9 mouse cellular contexts compared by ENCODE assay signal in the genomic region with DNA sequence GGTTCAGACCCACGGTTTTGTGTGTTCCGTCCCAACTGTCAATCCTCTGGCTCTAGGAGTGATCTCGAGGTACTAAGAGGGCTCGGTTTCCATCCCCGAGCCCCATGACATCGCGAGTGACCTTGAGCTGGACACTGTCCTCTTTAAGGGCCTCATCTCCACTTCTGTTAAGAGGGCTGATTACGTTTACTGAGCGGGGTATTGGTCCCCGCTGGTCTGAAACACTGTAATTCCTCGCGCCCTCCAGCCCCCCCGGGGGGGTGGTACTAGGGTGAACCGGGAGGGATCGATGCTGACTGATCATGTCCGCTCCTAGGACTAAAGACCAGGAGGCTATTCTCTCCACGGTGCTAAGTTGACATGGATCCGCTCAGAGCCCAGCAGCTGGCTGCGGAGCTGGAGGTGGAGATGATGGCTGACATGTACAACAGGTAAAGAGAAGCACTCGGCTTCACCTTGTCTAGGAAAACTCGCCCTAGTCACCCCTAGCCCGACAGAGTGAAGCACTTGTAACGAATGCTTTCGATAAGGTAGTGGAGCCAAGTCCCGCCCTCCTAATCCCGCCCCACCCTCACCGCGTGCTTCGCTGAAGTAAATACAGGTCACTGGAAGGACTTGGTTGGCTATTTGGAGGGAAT. TPM values are rescaled to one million over a fixed set of nuclear protein-coding genes. Genes with fewer than 3 reads are reported as not detected.
A peak's percentile ranks its signal among the peaks of the same experiment; 100 is the strongest.
DNase-seq lines count a peak whose midpoint lies in the region; ATAC-seq lines count a peak whose summit lies in the region.
"Had no signal": no experiment of that assay in that cellular context is flagged by ENCODE, and none has a peak within 500 bp of the region (broad histone marks: within the 10 kb centered on the region; RNA-seq: fewer than 3 reads in every experiment).

No protein-coding gene starts in this region.

- H3K4me2 ChIP-seq in heart, embryonic 14.5 days (ENCODE audit: low read length), result peak overlapping the region; percentile 92
- H3K4me2 ChIP-seq in neural tube, embryonic 11.5 days (ENCODE audit: low read depth), result peak overlapping the region; percentile 99

- peak; percentile 6; the same call in 1 of the 2 replicates for ATAC-seq in heart, embryonic 14.5 days (ENCODE audit: insufficient number of reproducible peaks, insufficient read depth, low FRiP score, low read depth)
- peak; percentile 26 for ATAC-seq in neural tube, embryonic 11.5 days (ENCODE audit: insufficient read depth, low FRiP score, low TSS enrichment)
- ATAC-seq in monocyte, adult 5-6 weeks (replicated peaks; ENCODE audit: insufficient number of reproducible peaks, low FRiP score, low TSS enrichment, poor library complexity, severe bottlenecking), result no peak

- no peaks in the 10 kb centered on the region for H3K27me3 ChIP-seq in heart, embryonic 14.5 days (ENCODE audit: control insufficient read depth, insufficient read depth, low read length)
- H3K27me3 ChIP-seq in neural tube, embryonic 11.5 days (ENCODE audit: control insufficient read depth, insufficient read depth, low read length), result no peaks in the 10 kb centered on the region

- peak overlapping the region; percentile 84 for H3K9ac ChIP-seq in heart, embryonic 14.5 days (ENCODE audit: low read length)
- peak overlapping the region; percentile 73 for H3K9ac ChIP-seq in neural tube, embryonic 11.5 days (ENCODE audit: low read length)

- H3K9me3 ChIP-seq in heart, embryonic 14.5 days (ENCODE audit: control insufficient read depth, low read length), result no peaks in the 10 kb centered on the region
- no peaks in the 10 kb centered on the region for H3K9me3 ChIP-seq in neural tube, embryonic 11.5 days (ENCODE audit: control insufficient read depth, low read length)

- peak overlapping the region; percentile 63 to 84 for H3K27ac ChIP-seq in heart, embryonic 14.5 days (replicated peaks in 1 of 2; ENCODE audit: control insufficient read depth in 1 of 2, insufficient read depth in 1 of 2, low read depth in 2 of 2, low read length in 2 of 2)
- H3K27ac ChIP-seq in neural tube, embryonic 11.5 days (ENCODE audit: low read depth, low read length), result no peak overlapping the region

- peaks cover 5 to 20% of the 10 kb centered on the region in 2 experiments; a peak in 3 of 4 replicates for H3K4me1 ChIP-seq in heart, embryonic 14.5 days (ENCODE audit: control insufficient read depth in 2 of 2, insufficient read depth in 2 of 2, low read length in 2 of 2)
- H3K4me1 ChIP-seq in neural tube, embryonic 11.5 days (ENCODE audit: control insufficient read depth, insufficient read depth, low read length), result peaks cover 7% of the 10 kb centered on the region

- peak; percentile 56 for DNase-seq in 3134 (ENCODE audit: extremely low read depth, insufficient read length, low spot score)
- peak; percentile 26 for DNase-seq in CD4-positive helper T cell, adult 2 months (ENCODE audit: low read depth, low spot score)
- peak; percentile 38 for DNase-seq in cerebellum, adult 9-10 months
- DNase-seq in kidney, postnatal 36 days, result peak; percentile 44 to 67
- no peak for DNase-seq in neural tube, embryonic 11.5 days (ENCODE audit: low spot score)
- no peak for DNase-seq in layer of hippocampus, adult 8-10 months (ENCODE audit: low spot score in 2 of 2)

- peaks cover 23% of the 10 kb centered on the region for H3K36me3 ChIP-seq in heart, embryonic 14.5 days (ENCODE audit: control insufficient read depth, insufficient read depth, low read length)
- no peaks in the 10 kb centered on the region for H3K36me3 ChIP-seq in neural tube, embryonic 11.5 days (ENCODE audit: control insufficient read depth, insufficient read depth, low read length)

- under 1% methylated on average over 29 of the region's 29 CpGs for WGBS in heart, embryonic 14.5 days
- under 1% methylated on average over 29 of the region's 29 CpGs for WGBS in neural tube, embryonic 11.5 days

- peak overlapping the region; percentile 65 to 85 for H3K4me3 ChIP-seq in heart, embryonic 14.5 days (ENCODE audit: control insufficient read depth in 1 of 2, insufficient read depth in 1 of 2, low read depth in 1 of 2, low read length in 2 of 2)
- H3K4me3 ChIP-seq in neural tube, embryonic 11.5 days (ENCODE audit: low read depth, low read length), result peak overlapping the region; percentile 86

RNA-seq across cellular contexts. Expression of a gene that starts 0.6 kb away (rescaled TPM):
- 90.3 and 94.1 TPM in 2 replicates for polyA plus RNA-seq in heart, embryonic 14.5 days (2014; fragmentation: Nextera tagmentation; extraction: Ambion mirVana)
- 53.3 and 56.6 TPM in 2 replicates for polyA plus RNA-seq in neural tube, embryonic 11.5 days (2014; fragmentation: Nextera tagmentation; extraction: Ambion mirVana)
- 11.3 to 21.0 TPM (median 16.2 TPM) in 3 replicates for total RNA-seq in monocyte, adult 5-6 weeks (2017)
- 10 to 100 TPM; 44.2 to 55.4 (median 50.7) TPM for total RNA-seq in layer of hippocampus, adult 8-10 months (2022)

RNA-seq across cellular contexts. Expression of a gene that starts 5.0 kb away (rescaled TPM):
- polyA plus RNA-seq in heart, embryonic 14.5 days (2014; fragmentation: Nextera tagmentation; extraction: Ambion mirVana), result 0.11 and 0.19 TPM in 2 replicates
- polyA plus RNA-seq in neural tube, embryonic 11.5 days (2014; fragmentation: Nextera tagmentation; extraction: Ambion mirVana), result 0.29 TPM in 1 of 2 replicates, not detected in the other
- not detected in 3 replicates for total RNA-seq in monocyte, adult 5-6 weeks (2017)
- total RNA-seq in layer of hippocampus, adult 8-10 months (2022), result not detected
- polyA plus RNA-seq: large intestine, adult 2 months had no signal

RNA-seq across cellular contexts. Expression of a gene that starts 11.2 kb away (rescaled TPM):
- polyA plus RNA-seq in heart, embryonic 14.5 days (2014; fragmentation: Nextera tagmentation; extraction: Ambion mirVana), result 9.2 and 10.5 TPM in 2 replicates
- polyA plus RNA-seq in neural tube, embryonic 11.5 days (2014; fragmentation: Nextera tagmentation; extraction: Ambion mirVana), result 17.8 and 19.1 TPM in 2 replicates
- 0.29 to 0.32 TPM in 2 of 3 replicates, not detected in the other for total RNA-seq in monocyte, adult 5-6 weeks (2017)
- 1 to 10 TPM in 1 of 4 experiments, under 1 TPM in 2, not detected in 1; 0.34 to 1.3 (median 0.63) TPM for total RNA-seq in layer of hippocampus, adult 8-10 months (2022)

RNA-seq across cellular contexts. Expression of a gene that starts 28.8 kb away (rescaled TPM):
- polyA plus RNA-seq in heart, embryonic 14.5 days (2014; fragmentation: Nextera tagmentation; extraction: Ambion mirVana), result 59.4 and 82.6 TPM in 2 replicates
- 32.8 and 34.9 TPM in 2 replicates for polyA plus RNA-seq in neural tube, embryonic 11.5 days (2014; fragmentation: Nextera tagmentation; extraction: Ambion mirVana)
- 19.2 to 64.4 TPM (median 43.8 TPM) in 3 replicates for total RNA-seq in monocyte, adult 5-6 weeks (2017)
- 1 to 10 TPM; 5.2 to 9.3 (median 5.6) TPM for total RNA-seq in layer of hippocampus, adult 8-10 months (2022)

RNA-seq across cellular contexts. Expression of a gene that starts 52.2 kb away (rescaled TPM):
- 37.9 and 46.6 TPM in 2 replicates for polyA plus RNA-seq in heart, embryonic 14.5 days (2014; fragmentation: Nextera tagmentation; extraction: Ambion mirVana)
- polyA plus RNA-seq in neural tube, embryonic 11.5 days (2014; fragmentation: Nextera tagmentation; extraction: Ambion mirVana), result 30.9 and 31.9 TPM in 2 replicates
- not detected in 3 replicates for total RNA-seq in monocyte, adult 5-6 weeks (2017)
- 10 to 100 TPM in 2 of 4 experiments, 1 to 10 TPM in 2; 6.2 to 16.4 (median 10.8) TPM for total RNA-seq in layer of hippocampus, adult 8-10 months (2022)

Comparison
In these comparisons a context has a peak if more than half of its experiments do, and no peak if none do; other contexts are left out.
1. DNase-seq: peak in 3134 (single experiment), CD4-positive helper T cell, adult 2 months (single experiment), cerebellum, adult 9-10 months (single experiment) and kidney, postnatal 36 days (2 of 2); none in neural tube, embryonic 11.5 days (single experiment) and layer of hippocampus, adult 8-10 months (0 of 2).